ENCODE assay signal across 9 mouse cellular contexts in the genomic region with DNA sequence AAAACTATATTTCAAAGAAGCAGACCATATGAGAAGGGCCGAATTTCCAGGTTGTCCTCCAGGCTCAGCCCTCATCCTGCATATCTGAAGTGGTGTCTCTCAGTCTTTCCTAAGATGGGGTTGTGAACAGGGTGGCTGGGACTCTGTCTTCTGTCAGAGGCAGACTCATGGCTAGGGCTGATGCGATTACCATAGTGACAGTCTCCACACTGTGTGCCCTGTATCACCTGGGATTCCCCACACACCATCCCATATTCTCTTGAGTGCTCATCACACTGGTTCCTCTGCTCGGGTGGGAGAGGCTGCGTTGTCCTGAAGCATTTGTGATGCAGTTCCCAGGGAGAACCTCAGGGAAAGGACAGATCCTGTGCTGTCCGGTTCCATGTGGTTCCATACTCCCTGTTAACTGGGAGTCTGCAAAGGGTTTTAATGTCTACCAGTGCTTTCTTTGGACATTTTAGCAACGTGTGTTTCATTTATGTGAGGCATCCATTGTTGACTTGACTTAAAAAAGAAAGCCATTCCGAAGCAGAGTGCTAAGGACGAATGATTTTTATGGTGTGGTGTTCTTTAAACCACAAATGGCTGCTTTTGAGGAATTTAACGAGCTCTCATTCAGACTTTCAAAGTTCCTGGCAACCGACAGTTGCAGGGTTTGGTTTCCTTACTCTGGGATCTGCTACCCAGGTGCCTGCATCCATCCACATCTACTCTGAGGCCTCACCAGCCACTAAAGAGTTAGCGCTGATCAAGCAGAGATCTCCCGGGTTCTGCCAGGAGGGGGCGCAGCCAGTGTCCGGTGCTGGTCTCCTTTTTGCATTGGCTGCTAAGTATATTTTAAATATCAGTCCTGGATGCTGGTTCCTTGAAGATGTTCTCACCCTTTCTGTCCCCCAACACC. TPM values are rescaled to one million over a fixed set of nuclear protein-coding genes. Genes with fewer than 3 reads are reported as not detected.
A peak's percentile ranks its signal among the peaks of the same experiment; 100 is the strongest.
DNase-seq lines count a peak whose midpoint lies in the region; ATAC-seq and TF ChIP-seq lines count a peak whose summit lies in the region.
"Had no signal": no experiment of that assay in that cellular context is flagged by ENCODE, and none has a peak within 500 bp of the region (broad histone marks: within the 10 kb centered on the region; RNA-seq: fewer than 3 reads in every experiment).

No protein-coding gene starts in this region.

- peak; percentile 34 for DNase-seq in forebrain, embryonic 14.5 days (ENCODE audit: low spot score)
- DNase-seq in midbrain, embryonic 11.5 days (ENCODE audit: low spot score, missing footprints) = peak; percentile 93
- DNase-seq in forelimb bud, embryonic 11.5 days (ENCODE audit: low read depth, low spot score) = peak; percentile 35
- DNase-seq in lung, postnatal 10 days = peak; percentile 59
- peak; percentile 78 for DNase-seq in testis, postnatal 10 days (ENCODE audit: low spot score)

- H3K9me3 ChIP-seq in forebrain, embryonic 14.5 days (replicated peaks; ENCODE audit: control insufficient read depth, low read length) = no peaks in the 10 kb centered on the region
- H3K9me3 ChIP-seq in forebrain, embryonic 16.5 days (ENCODE audit: control insufficient read depth, low read length) = no peaks in the 10 kb centered on the region
- H3K9me3 ChIP-seq in midbrain, embryonic 11.5 days (ENCODE audit: control insufficient read depth, low read length) = no peaks in the 10 kb centered on the region
- no peaks in the 10 kb centered on the region for H3K9me3 ChIP-seq in midbrain, embryonic 15.5 days
- H3K9me3 ChIP-seq: lung, embryonic 15.5 days had no signal

- no peak for TF ChIP-seq POLR2A in bone marrow, adult 2 months (IDR thresholded peaks at IDR 0.05; ENCODE audit: borderline replicate concordance, control insufficient read depth, low read depth, low read length)

- H3K4me1 ChIP-seq in forebrain, embryonic 14.5 days (ENCODE audit: control insufficient read depth, insufficient read depth, low read length) = peaks cover 2% of the 10 kb centered on the region; the same call in 1 of the 2 replicates
- peaks cover 1% of the 10 kb centered on the region for H3K4me1 ChIP-seq in forebrain, embryonic 16.5 days (replicated peaks; ENCODE audit: control insufficient read depth, insufficient read depth, low read length)
- no peaks in the 10 kb centered on the region for H3K4me1 ChIP-seq in midbrain, embryonic 11.5 days (ENCODE audit: control insufficient read depth, insufficient read depth, low read length)
- no peaks in the 10 kb centered on the region for H3K4me1 ChIP-seq in midbrain, embryonic 15.5 days
- no peaks in the 10 kb centered on the region for H3K4me1 ChIP-seq in bone marrow, adult 2 months (ENCODE audit: control insufficient read depth, insufficient read depth, low read length)

- H3K27me3 ChIP-seq in forebrain, embryonic 14.5 days (replicated peaks; ENCODE audit: control insufficient read depth, insufficient read depth, low read length) = no peaks in the 10 kb centered on the region
- no peaks in the 10 kb centered on the region for H3K27me3 ChIP-seq in forebrain, embryonic 16.5 days (replicated peaks; ENCODE audit: control insufficient read depth, insufficient read depth, low read length)
- H3K27me3 ChIP-seq in midbrain, embryonic 11.5 days (ENCODE audit: control insufficient read depth, insufficient read depth, low read length) = no peaks in the 10 kb centered on the region
- H3K27me3 ChIP-seq in midbrain, embryonic 15.5 days (replicated peaks) = no peaks in the 10 kb centered on the region
- H3K27me3 ChIP-seq: lung, embryonic 15.5 days had no signal

- H3K36me3 ChIP-seq in forebrain, embryonic 14.5 days (ENCODE audit: control insufficient read depth, insufficient read depth, low read length) = no peaks in the 10 kb centered on the region
- H3K36me3 ChIP-seq in forebrain, embryonic 16.5 days (ENCODE audit: control insufficient read depth, insufficient read depth) = no peaks in the 10 kb centered on the region
- H3K36me3 ChIP-seq in midbrain, embryonic 11.5 days (ENCODE audit: control insufficient read depth, insufficient read depth, low read length) = no peaks in the 10 kb centered on the region
- H3K36me3 ChIP-seq in midbrain, embryonic 15.5 days (replicated peaks) = no peaks in the 10 kb centered on the region
- H3K36me3 ChIP-seq: lung, embryonic 15.5 days had no signal

- H3K4me3 ChIP-seq in forebrain, embryonic 14.5 days (ENCODE audit: low read depth, low read length) = no peak overlapping the region
- no peak overlapping the region for H3K4me3 ChIP-seq in forebrain, embryonic 16.5 days (replicated peaks; ENCODE audit: low read length)
- no peak overlapping the region for H3K4me3 ChIP-seq in midbrain, embryonic 11.5 days (ENCODE audit: low read depth, low read length)
- no peak overlapping the region for H3K4me3 ChIP-seq in midbrain, embryonic 15.5 days
- no peak overlapping the region for H3K4me3 ChIP-seq in bone marrow, adult 2 months (replicated peaks; ENCODE audit: control insufficient read depth, low read depth, low read length)
- H3K4me3 ChIP-seq: lung, embryonic 15.5 days had no signal

- 49% methylated on average over 14 of the region's 14 CpGs for WGBS in forebrain, embryonic 14.5 days
- WGBS in forebrain, embryonic 16.5 days = 53% methylated on average over 14 of the region's 14 CpGs
- WGBS in midbrain, embryonic 11.5 days = 54% methylated on average over 14 of the region's 14 CpGs
- 50% methylated on average over 14 of the region's 14 CpGs for WGBS in midbrain, embryonic 15.5 days
- WGBS in bone marrow, adult 2 months = 47% methylated on average over 14 of the region's 14 CpGs

- peak; percentile 59 for TF ChIP-seq CTCF in bone marrow, adult 2 months (IDR thresholded peaks at IDR 0.05; ENCODE audit: control insufficient read depth, insufficient read depth, low read length)

- no peak overlapping the region for H3K27ac ChIP-seq in forebrain, embryonic 14.5 days (ENCODE audit: low read depth, low read length)
- H3K27ac ChIP-seq in forebrain, embryonic 16.5 days (ENCODE audit: low read length) = no peak overlapping the region
- no peak overlapping the region for H3K27ac ChIP-seq in midbrain, embryonic 11.5 days (ENCODE audit: low read depth, low read length)
- H3K27ac ChIP-seq in midbrain, embryonic 15.5 days = no peak overlapping the region
- H3K27ac ChIP-seq in bone marrow, adult 2 months (ENCODE audit: control insufficient read depth, insufficient read depth, low read depth, low read length, poor library complexity) = no peak overlapping the region
- H3K27ac ChIP-seq: lung, embryonic 15.5 days had no signal

- no peak overlapping the region for H3K9ac ChIP-seq in forebrain, embryonic 14.5 days (ENCODE audit: low read length)
- H3K9ac ChIP-seq in forebrain, embryonic 16.5 days (replicated peaks; ENCODE audit: low read depth, low read length) = no peak overlapping the region
- no peak overlapping the region for H3K9ac ChIP-seq in midbrain, embryonic 11.5 days (ENCODE audit: low read length)
- H3K9ac ChIP-seq in midbrain, embryonic 15.5 days = no peak overlapping the region
- H3K9ac ChIP-seq: lung, embryonic 15.5 days had no signal

- H3K4me2 ChIP-seq in forebrain, embryonic 14.5 days (ENCODE audit: low read length) = no peak overlapping the region
- no peak overlapping the region for H3K4me2 ChIP-seq in forebrain, embryonic 16.5 days (ENCODE audit: low read length)
- no peak overlapping the region for H3K4me2 ChIP-seq in midbrain, embryonic 11.5 days
- H3K4me2 ChIP-seq in midbrain, embryonic 15.5 days = no peak overlapping the region
- H3K4me2 ChIP-seq: lung, embryonic 15.5 days had no signal

- no peak for ATAC-seq in forebrain, embryonic 14.5 days
- no peak for ATAC-seq in forebrain, embryonic 16.5 days
- ATAC-seq in midbrain, embryonic 11.5 days (ENCODE audit: low FRiP score) = no peak
- no peak for ATAC-seq in midbrain, embryonic 15.5 days (replicated peaks)

RNA-seq across cellular contexts. Expression of a gene that starts 7.2 kb away (rescaled TPM):
- 17.0 and 21.8 TPM in 2 replicates for polyA plus RNA-seq in forebrain, embryonic 14.5 days (2014; fragmentation: Nextera tagmentation; extraction: Ambion mirVana)
- polyA plus RNA-seq in forebrain, embryonic 16.5 days (2015; fragmentation: Nextera tagmentation; extraction: Ambion mirVana) = 31.9 and 33.2 TPM in 2 replicates
- 3.0 TPM in 2 replicates for polyA plus RNA-seq in midbrain, embryonic 11.5 days (2014; fragmentation: Nextera tagmentation; extraction: Ambion mirVana)
- 33.1 and 39.8 TPM in 2 replicates for polyA plus RNA-seq in midbrain, embryonic 15.5 days (2015; fragmentation: Nextera tagmentation; extraction: Ambion mirVana)
- 0.65 TPM in 1 of 2 replicates, not detected in the other for polyA plus RNA-seq in bone marrow, adult 2 months (2011; ENCODE audit: insufficient read depth, insufficient read length, low replicate concordance, missing spikeins)

Comparison
In these comparisons a context has a peak if more than half of its experiments do, and no peak if none do; other contexts are left out.
1. DNase-seq: peak in every context shown above with its lines; median percentile 93 in midbrain, embryonic 11.5 days; 78 in testis, postnatal 10 days; 59 in lung, postnatal 10 days; 35 in forelimb bud, embryonic 11.5 days; 34 in forebrain, embryonic 14.5 days.